Mouse (Mus musculus) granulocyte monocyte progenitor cell, adult 5-6 weeks (primary cell): ENCODE measurements around the gene Pgk1. TPM values are rescaled to one million over a fixed set of nuclear protein-coding genes. Genes with fewer than 3 reads are reported as not detected.

Experiments used
- ATAC-seq: replicated peaks from 2 replicates; pipeline ENCODE4 v1.8.0; 2016; ENCODE audit warnings: mild to moderate bottlenecking, moderate TSS enrichment, inconsistent platforms; ENCODE audit not compliant: poor library complexity, severe bottlenecking
- total RNA-seq, 2 experiments: library from RNA; stranded (forward) in 1 of 2; stranded (reverse) in 1 of 2; fragments of 200-712, 200-1000 nt in 1 of 2; fragments of >200 nt in 1 of 2; fragmentation: Nextera tagmentation in 1 of 2; gene quantifications; 2 replicates each; pipeline ENCODE4 v1.2.3; 2014 to 2017

Gene Pgk1
- total RNA-seq, 2 experiments from 2014 or later, result 392 to 404 TPM

GRCm38 (mm10) chrX:106209100-106209499 is 22.2 kb downstream of the Pgk1 start:
- ATAC-seq, result no peak

GRCm38 (mm10) chrX:106219171-106220032 is 32.5 kb downstream of the Pgk1 start:
- ATAC-seq, result peak; percentile 90

DNA sequence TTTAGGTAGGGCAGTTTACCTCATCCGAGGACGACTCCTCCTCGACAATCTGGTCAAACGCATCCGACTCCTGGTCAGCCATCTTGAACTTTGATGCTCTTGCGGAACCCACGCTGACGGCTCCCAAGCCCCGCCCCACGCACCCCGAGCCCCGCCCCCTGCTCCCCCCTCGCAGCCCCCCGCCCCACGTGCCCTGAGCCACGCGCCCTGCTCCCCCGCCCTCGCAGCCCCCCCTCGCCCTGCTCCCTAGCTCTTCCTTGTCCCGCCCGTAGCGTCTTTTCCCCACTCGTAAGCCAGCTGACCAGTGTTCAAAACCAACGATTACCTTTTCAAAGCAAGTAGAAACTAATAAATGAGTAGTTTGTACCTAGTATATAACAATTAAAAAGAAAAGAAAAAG is 34.2 kb downstream of the Pgk1 start, which contains the start of gene Taf9b:
Gene Taf9b, minus strand, starts transcription at position 101 of the 400 bp plus-strand sequence.
- ATAC-seq, result no peak

Other genes with a start within 250 kb of the Pgk1 start
- gene Magt1, start 175.2 kb upstream of the Pgk1 start, total RNA-seq (2014; fragmentation: Nextera tagmentation), result 67.4 and 69.3 TPM in 2 replicates
- 107 and 136 TPM in 2 replicates for gene Magt1, start 175.2 kb upstream of the Pgk1 start, total RNA-seq (2017)
- gene Cox7b, start 171.4 kb upstream of the Pgk1 start, total RNA-seq (2014; fragmentation: Nextera tagmentation), result 400 and 470 TPM in 2 replicates
- gene Cox7b, start 171.4 kb upstream of the Pgk1 start, total RNA-seq (2017), result 522 and 568 TPM in 2 replicates
- gene Atp7a, start 159.8 kb upstream of the Pgk1 start, total RNA-seq (2014; fragmentation: Nextera tagmentation), result 3.0 and 3.1 TPM in 2 replicates
- 3.1 and 5.9 TPM in 2 replicates for gene Atp7a, start 159.8 kb upstream of the Pgk1 start, total RNA-seq (2017)
- 0.39 and 0.96 TPM in 2 replicates for gene Tlr13, start 43.9 kb upstream of the Pgk1 start, total RNA-seq (2014; fragmentation: Nextera tagmentation)
- gene Tlr13, start 43.9 kb upstream of the Pgk1 start, total RNA-seq (2017), result 1.8 and 2.0 TPM in 2 replicates
- 4.5 and 6.6 TPM in 2 replicates for gene Taf9b, start 34.1 kb downstream of the Pgk1 start, total RNA-seq (2014; fragmentation: Nextera tagmentation)
- gene Taf9b, start 34.1 kb downstream of the Pgk1 start, total RNA-seq (2017), result 1.2 and 2.0 TPM in 2 replicates
- not detected in 2 replicates for gene Fnd3c2, start 68.3 kb downstream of the Pgk1 start, total RNA-seq (2014; fragmentation: Nextera tagmentation)
- not detected in 2 replicates for gene Fnd3c2, start 68.3 kb downstream of the Pgk1 start, total RNA-seq (2017)